Mouse (Mus musculus) right cerebral cortex, postnatal 14 days (tissue): ENCODE data around the gene Gm10644.

Experiments
- DNase-seq: peaks from one replicate; pipeline ENCODE4 v3.0.0; 2022

Gm10644 gene

DNA sequence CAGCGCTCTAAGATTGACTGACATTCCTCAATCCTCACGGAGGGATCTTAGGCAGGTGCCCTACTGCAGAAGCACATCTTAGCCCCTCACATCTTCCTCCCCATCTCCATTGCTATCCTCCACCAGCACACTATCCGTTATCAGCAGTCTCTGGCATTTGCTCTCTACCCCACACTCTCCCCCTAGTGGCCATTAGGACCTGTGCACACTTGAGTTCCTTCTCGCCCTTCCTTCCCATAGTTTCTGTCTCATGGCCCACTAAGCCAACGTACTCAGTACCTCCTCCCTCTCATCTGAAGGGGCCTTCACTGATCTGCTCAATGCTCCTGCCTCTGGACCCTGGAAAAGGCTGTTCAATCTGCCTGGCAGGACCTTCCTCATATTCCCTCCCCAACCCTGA lies 59.1 kb downstream of the Gm10644 start:
- DNase-seq, result no peak

DNA sequence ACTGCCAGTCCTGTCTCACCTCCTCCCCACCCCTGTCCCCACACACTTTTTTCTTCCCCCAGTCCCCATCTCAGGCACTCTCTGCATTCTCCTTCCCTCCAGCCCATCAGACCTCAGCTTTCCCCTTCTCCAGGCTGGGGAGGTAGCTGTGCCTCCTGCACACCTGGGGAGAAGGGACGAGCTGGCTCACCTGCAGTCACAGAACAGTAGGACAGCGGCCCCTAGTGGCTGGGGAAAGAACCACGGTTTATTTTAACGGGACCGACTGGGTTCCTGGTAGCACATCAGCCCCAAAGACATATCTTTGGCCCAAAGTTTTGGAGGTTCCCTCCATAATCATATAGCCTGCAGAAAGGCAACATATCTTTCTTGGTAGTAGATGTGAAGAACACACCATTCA lies 61.1 kb downstream of the Gm10644 start:
- DNase-seq, result peak; percentile 78

DNA sequence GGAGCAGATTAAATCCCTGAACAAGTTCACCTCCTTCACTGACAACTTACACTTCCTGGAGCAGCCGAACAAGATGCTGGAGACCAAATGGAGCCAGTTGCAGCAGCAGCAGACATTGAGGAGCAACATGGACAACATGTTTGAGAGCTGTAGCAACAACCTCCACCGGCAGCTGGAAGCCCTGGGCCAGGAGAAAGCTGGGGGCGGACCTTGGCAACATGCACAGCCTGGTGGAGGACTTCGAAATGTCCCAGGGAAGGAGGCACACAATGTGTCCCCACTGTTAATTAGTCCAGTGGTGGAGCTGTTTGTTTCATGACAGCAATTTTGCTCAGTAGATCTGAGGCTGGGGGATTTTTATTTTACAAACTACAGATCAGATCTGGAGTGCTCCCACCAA lies 62.9 kb downstream of the Gm10644 start:
- no peak for DNase-seq

DNA sequence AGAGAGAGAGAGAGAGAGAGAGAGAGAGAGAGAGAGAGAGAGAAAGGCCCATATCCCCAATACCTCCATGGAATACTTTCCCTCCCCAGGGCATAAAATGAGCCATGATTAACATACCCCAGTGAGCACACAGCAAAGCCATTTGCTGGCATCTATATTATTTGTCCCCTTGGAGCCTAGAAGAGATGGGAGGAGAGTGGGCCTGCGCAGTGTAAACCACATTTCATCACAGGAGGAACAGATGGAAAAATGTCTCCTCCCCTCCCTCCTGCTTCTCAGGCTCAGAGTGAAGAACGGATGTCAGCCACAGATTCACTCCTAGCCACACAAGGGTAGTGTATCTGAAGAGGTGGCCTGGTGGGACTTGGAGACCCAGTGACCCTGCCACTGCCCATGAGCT lies 66.6 kb downstream of the Gm10644 start:
- DNase-seq, result no peak
